Mouse (Mus musculus): ENCODE results near the gene Mtif3. TPM values are rescaled to one million over a fixed set of nuclear protein-coding genes. Genes with fewer than 3 reads are reported as not detected.
"Not testable (repeated sequence)": the region's sequence is repeated elsewhere in the genome, so short reads cannot be mapped to it uniquely, and the experiment has no call there.

Gene Mtif3
- polyA plus RNA-seq, 1 experiment from 2014 or later, result 23.2 TPM

DNA sequence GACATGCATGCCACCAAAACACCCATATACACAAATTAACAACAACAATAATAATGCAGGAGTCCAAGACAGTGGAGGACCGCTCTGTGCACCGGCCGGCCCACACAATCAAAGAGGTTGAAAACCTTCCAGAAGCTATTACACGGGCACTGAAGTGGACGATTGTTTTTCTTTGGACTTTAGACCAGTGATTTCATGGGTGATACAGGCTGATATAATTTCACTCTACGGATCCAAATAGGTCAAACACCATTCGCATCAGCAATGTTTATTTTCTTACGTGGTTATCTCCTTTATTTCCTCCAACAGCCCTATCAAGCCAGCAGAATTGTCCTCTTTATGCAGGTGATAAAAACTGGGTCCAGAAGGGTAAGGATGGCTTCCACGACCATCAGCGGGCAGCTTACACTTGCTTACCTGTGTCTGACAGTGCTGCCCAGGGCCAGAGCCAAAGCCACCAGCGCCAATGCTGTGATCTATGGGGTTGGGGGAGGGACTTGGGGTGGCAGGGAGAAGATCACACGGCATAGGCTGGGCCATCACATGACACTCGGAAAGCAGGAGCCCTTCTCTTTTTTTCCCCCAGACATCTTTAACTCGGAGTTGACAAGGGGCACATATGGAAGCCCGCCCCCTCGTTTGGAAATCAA lies 31.6 kb downstream of the Mtif3 start:
- H3K9me3 ChIP-seq (ENCODE audit: control insufficient read depth, low read length), result no peaks in the 10 kb centered on the region
- DNase-seq (ENCODE audit: low spot score) (no peak), ATAC-seq (replicated peaks; ENCODE audit: low FRiP score) (no peak)
- H3K9ac ChIP-seq (ENCODE audit: low read depth, low read length), result no peak overlapping the region
- no peaks in the 10 kb centered on the region for H3K4me1 ChIP-seq (replicated peaks; ENCODE audit: control insufficient read depth, insufficient read depth, low read length)
- H3K4me2 ChIP-seq, result no peak overlapping the region
- no peak overlapping the region for H3K27ac ChIP-seq (ENCODE audit: low read depth, low read length)
- H3K4me3 ChIP-seq (ENCODE audit: low read depth, low read length), result no peak overlapping the region
- H3K27me3 ChIP-seq (replicated peaks; ENCODE audit: control insufficient read depth, insufficient read depth, low read length), result no peaks in the 10 kb centered on the region
- 75% methylated on average over 16 of the region's 16 CpGs for WGBS
- no peaks in the 10 kb centered on the region for H3K36me3 ChIP-seq (ENCODE audit: control insufficient read depth, insufficient read depth, low read length)

DNA sequence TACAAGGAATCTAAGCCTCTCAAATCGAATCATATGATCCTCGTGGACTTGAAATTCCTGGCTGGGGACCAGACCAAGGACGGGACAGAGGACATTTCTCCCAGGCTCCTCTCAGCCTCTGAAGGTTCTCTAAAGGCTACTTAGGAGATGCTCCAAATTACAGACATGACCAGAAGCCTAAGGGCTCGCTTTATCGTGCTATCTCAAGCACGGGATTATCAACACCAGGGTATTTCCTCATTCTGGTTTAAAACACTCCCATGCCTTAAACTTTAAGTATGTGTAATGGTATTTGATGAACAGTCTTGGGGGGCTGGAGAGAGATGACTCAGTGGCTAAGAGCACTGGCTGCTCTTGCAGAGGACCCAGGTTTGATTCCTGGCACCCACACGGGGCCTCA lies 32.2 kb downstream of the Mtif3 start:
- ATAC-seq (replicated peaks; ENCODE audit: low FRiP score), result no peak

GRCm38 (mm10) chr5:146926673-146927072 lies 36.9 kb downstream of the Mtif3 start:
- Histone ChIP-seq H3K36me3 (ENCODE audit: control insufficient read depth, insufficient read depth, low read length) (no peaks in the 10 kb centered on the region), H3K4me3 (ENCODE audit: low read depth, low read length) (no peak overlapping the region), H3K9me3 (ENCODE audit: control insufficient read depth, low read length) (no peaks in the 10 kb centered on the region), H3K4me2 (no peak overlapping the region), H3K4me1 (replicated peaks; ENCODE audit: control insufficient read depth, insufficient read depth, low read length) (no peaks in the 10 kb centered on the region), H3K27me3 (replicated peaks; ENCODE audit: control insufficient read depth, insufficient read depth, low read length) (no peaks in the 10 kb centered on the region), H3K9ac (ENCODE audit: low read depth, low read length) (no peak overlapping the region), H3K27ac (ENCODE audit: low read depth, low read length) (no peak overlapping the region)
- no peak for DNase-seq (ENCODE audit: low spot score)
- ATAC-seq (replicated peaks; ENCODE audit: low FRiP score), result no peak
- WGBS, result 81% methylated on average over 5 of the region's 5 CpGs

More for the DNA sequence above, 32.2 kb downstream of the Mtif3 start:
- Histone ChIP-seq H3K4me3 (ENCODE audit: low read depth, low read length) (no peak overlapping the region), H3K27me3 (replicated peaks; ENCODE audit: control insufficient read depth, insufficient read depth, low read length) (no peaks in the 10 kb centered on the region), H3K9me3 (ENCODE audit: control insufficient read depth, low read length) (no peaks in the 10 kb centered on the region), H3K4me1 (replicated peaks; ENCODE audit: control insufficient read depth, insufficient read depth, low read length) (no peaks in the 10 kb centered on the region), H3K9ac (ENCODE audit: low read depth, low read length) (no peak overlapping the region), H3K36me3 (ENCODE audit: control insufficient read depth, insufficient read depth, low read length) (no peaks in the 10 kb centered on the region), H3K4me2 (no peak overlapping the region), H3K27ac (ENCODE audit: low read depth, low read length) (no peak overlapping the region)
- 79% methylated on average over 7 of the region's 7 CpGs for WGBS
- no peak for DNase-seq (ENCODE audit: low spot score)

- Histone ChIP-seq H3K4me3 (ENCODE audit: low read depth, low read length) (no peak overlapping the region), H3K27me3 (replicated peaks; ENCODE audit: control insufficient read depth, insufficient read depth, low read length) (no peaks in the 10 kb centered on the region), H3K9ac (ENCODE audit: low read depth, low read length) (no peak overlapping the region), H3K4me1 (replicated peaks; ENCODE audit: control insufficient read depth, insufficient read depth, low read length) (0 out of 2 replicates have a peak, but pooled peaks cover 2% of the 10 kb centered on the region), H3K9me3 (ENCODE audit: control insufficient read depth, low read length) (no peaks in the 10 kb centered on the region), H3K27ac (ENCODE audit: low read depth, low read length) (no peak overlapping the region), H3K4me2 (no peak overlapping the region), H3K36me3 (ENCODE audit: control insufficient read depth, insufficient read depth, low read length) (no peaks in the 10 kb centered on the region)
- no peak for DNase-seq (ENCODE audit: low spot score)
- no peak for ATAC-seq (replicated peaks; ENCODE audit: low FRiP score)
- 70% methylated on average over 5 of the region's 5 CpGs for WGBS
These were observed 40.1 kb downstream of the Mtif3 start for GRCm38 (mm10) chr5:146923547-146923946.

DNA sequence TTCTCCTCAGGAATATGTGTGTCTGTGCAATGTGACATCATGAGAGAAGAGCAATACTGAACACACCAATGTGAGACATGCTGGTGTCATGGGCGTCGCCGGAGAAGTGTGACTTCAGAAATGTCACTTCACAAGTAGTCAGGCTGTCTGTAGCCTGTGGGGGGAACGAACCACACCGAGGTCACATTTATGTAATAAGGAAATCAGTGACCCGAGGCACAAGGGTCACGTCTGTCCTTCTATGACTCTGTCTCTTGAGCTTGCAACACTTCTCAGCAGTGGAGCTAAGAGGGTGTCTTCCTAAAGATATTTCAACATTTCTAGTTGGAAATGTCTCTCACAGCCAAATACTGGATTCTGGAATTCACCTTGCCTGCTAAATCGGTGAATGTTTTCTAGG lies 42.4 kb downstream of the Mtif3 start:
- ATAC-seq (replicated peaks; ENCODE audit: low FRiP score) (no peak), DNase-seq (ENCODE audit: low spot score) (no peak)
- no peak overlapping the region for H3K9ac ChIP-seq (ENCODE audit: low read depth, low read length)
- H3K27ac ChIP-seq (ENCODE audit: low read depth, low read length), result no peak overlapping the region
- H3K27me3 ChIP-seq (replicated peaks; ENCODE audit: control insufficient read depth, insufficient read depth, low read length), result no peaks in the 10 kb centered on the region
- H3K9me3 ChIP-seq (ENCODE audit: control insufficient read depth, low read length), result no peaks in the 10 kb centered on the region
- 56% methylated on average over 8 of the region's 8 CpGs for WGBS
- H3K36me3 ChIP-seq (ENCODE audit: control insufficient read depth, insufficient read depth, low read length), result no peaks in the 10 kb centered on the region
- no peak overlapping the region for H3K4me3 ChIP-seq (ENCODE audit: low read depth, low read length)
- 0 out of 2 replicates have a peak, but pooled peaks cover 2% of the 10 kb centered on the region for H3K4me1 ChIP-seq (replicated peaks; ENCODE audit: control insufficient read depth, insufficient read depth, low read length)
- H3K4me2 ChIP-seq, result no peak overlapping the region

DNA sequence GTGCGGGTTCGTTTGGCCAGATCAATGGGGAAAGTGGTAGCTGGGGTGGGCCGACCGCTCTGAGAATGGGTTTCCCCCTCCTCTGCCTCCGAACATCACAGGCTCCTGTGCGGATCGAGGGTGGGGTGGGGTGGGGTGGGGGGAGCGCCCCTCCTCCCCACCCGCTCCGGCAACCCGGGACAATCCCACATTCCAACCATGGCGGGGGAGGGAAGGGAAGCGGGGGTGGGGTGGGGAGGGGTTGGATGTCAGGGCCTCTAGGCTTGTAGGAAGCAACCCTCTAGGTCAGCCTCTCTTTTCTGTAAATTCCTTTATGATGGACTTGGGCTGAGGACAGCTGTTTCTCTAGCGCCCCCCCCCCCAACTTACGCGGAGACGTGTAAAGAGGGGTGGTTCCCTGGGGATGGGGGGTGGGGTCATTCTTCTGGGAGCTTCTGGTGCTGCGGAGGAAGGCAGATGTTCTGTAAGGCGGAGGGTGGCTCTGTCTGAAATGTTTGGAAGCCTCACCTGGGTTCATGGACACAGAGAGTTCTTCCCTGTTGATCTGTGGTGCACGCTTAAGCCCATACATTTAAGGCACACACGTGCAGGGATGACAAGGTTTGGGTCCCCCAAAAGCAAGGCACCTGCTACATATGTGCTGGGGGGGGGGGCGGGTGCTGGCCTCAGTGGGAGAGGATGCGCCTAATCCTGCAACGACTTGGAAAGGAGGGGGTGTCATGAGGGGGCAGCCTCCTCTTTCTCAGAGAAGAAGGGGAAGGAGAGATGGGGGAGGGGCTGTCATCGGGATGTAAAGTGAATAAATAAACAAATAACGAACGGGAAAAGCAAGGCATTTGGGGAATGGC lies 43.1 kb downstream of the Mtif3 start:
- DNase-seq (ENCODE audit: low spot score), result no peak
- no peak overlapping the region for H3K9ac ChIP-seq (ENCODE audit: low read depth, low read length)
- H3K4me2 ChIP-seq, result peak overlapping the region; percentile 40
- H3K27ac ChIP-seq (ENCODE audit: low read depth, low read length), result no peak overlapping the region
- no peaks in the 10 kb centered on the region for H3K36me3 ChIP-seq (ENCODE audit: control insufficient read depth, insufficient read depth, low read length)
- H3K27me3 ChIP-seq (replicated peaks; ENCODE audit: control insufficient read depth, insufficient read depth, low read length), result no peaks in the 10 kb centered on the region
- H3K4me3 ChIP-seq (ENCODE audit: low read depth, low read length), result peak overlapping the region; percentile 2; the same call in 1 of the 2 replicates
- 9% methylated on average over 24 of the region's 27 CpGs for WGBS
- H3K4me1 ChIP-seq (replicated peaks; ENCODE audit: control insufficient read depth, insufficient read depth, low read length), result 0 out of 2 replicates have a peak, but pooled peaks cover 2% of the 10 kb centered on the region
- no peaks in the 10 kb centered on the region for H3K9me3 ChIP-seq (ENCODE audit: control insufficient read depth, low read length)
- no peak for ATAC-seq (replicated peaks; ENCODE audit: low FRiP score)

GRCm38 (mm10) chr5:146919874-146920273 lies 43.7 kb downstream of the Mtif3 start:
- Histone ChIP-seq H3K4me2 (peak overlapping the region; percentile 40), H3K36me3 (ENCODE audit: control insufficient read depth, insufficient read depth, low read length) (no peaks in the 10 kb centered on the region), H3K4me1 (replicated peaks; ENCODE audit: control insufficient read depth, insufficient read depth, low read length) (0 out of 2 replicates have a peak, but pooled peaks cover 2% of the 10 kb centered on the region), H3K9ac (ENCODE audit: low read depth, low read length) (no peak overlapping the region), H3K9me3 (ENCODE audit: control insufficient read depth, low read length) (no peaks in the 10 kb centered on the region), H3K4me3 (ENCODE audit: low read depth, low read length) (peak overlapping the region; percentile 2; the same call in 1 of the 2 replicates), H3K27ac (ENCODE audit: low read depth, low read length) (no peak overlapping the region), H3K27me3 (replicated peaks; ENCODE audit: control insufficient read depth, insufficient read depth, low read length) (no peaks in the 10 kb centered on the region)
- ATAC-seq (replicated peaks; ENCODE audit: low FRiP score), result no peak
- 30% methylated on average over 6 of the region's 6 CpGs for WGBS
- DNase-seq (ENCODE audit: low spot score), result no peak

GRCm38 (mm10) chr5:146917357-146917756 lies 46.2 kb downstream of the Mtif3 start:
- not testable (repeated sequence) for DNase-seq (ENCODE audit: low spot score); H3K4me1 ChIP-seq (replicated peaks; ENCODE audit: control insufficient read depth, insufficient read depth, low read length); H3K27me3 ChIP-seq (replicated peaks; ENCODE audit: control insufficient read depth, insufficient read depth, low read length); H3K4me2 ChIP-seq; H3K4me3 ChIP-seq (ENCODE audit: low read depth, low read length); H3K9me3 ChIP-seq (ENCODE audit: control insufficient read depth, low read length); H3K9ac ChIP-seq (ENCODE audit: low read depth, low read length); H3K27ac ChIP-seq (ENCODE audit: low read depth, low read length); ATAC-seq (replicated peaks; ENCODE audit: low FRiP score); H3K36me3 ChIP-seq (ENCODE audit: control insufficient read depth, insufficient read depth, low read length)
- 79% methylated on average over 6 of the region's 6 CpGs for WGBS
